Mouse (Mus musculus) left cerebral cortex, adult 2 months (tissue): ENCODE results near the gene Tex2. TPM values are rescaled to one million over a fixed set of nuclear protein-coding genes. Genes with fewer than 3 reads are reported as not detected.

Experiments used
- DNase-seq, 2 experiments: peaks; one replicate each; pipeline ENCODE4 v3.0.0; 2021 to 2022; ENCODE audit warnings: low spot score in 2 of 2, mixed read lengths in 1 of 2; ENCODE audit errors: extremely low spot score in 1 of 2
- H3K27ac ChIP-seq: fragments of 200-600 bp; 2 replicates; pipeline ENCODE4 v1.8.1; 2022
- H3K4me3 ChIP-seq: fragments of 200-600 bp; 2 replicates; pipeline ENCODE4 v1.8.1; 2022
- CTCF ChIP-seq: fragments of 200-600 bp; IDR thresholded peaks from 2 replicates; pipeline ENCODE4 v1.8.1; 2022; ENCODE audit warnings: antibody characterized with exemption, mild to moderate bottlenecking, moderate library complexity
- intact Hi-C: fragments of 180-260 bp; cut with DNase I; formaldehyde crosslinking; loops from one replicate; pipeline ENCODE4 v1.15.1; 2025
- total RNA-seq, 2 experiments: library from RNA; stranded (reverse); gene quantifications; 2 replicates each; pipeline ENCODE4 v1.2.3; 2021

The Tex2 gene
- total RNA-seq, 2 experiments from 2014 or later, result 114 to 118 TPM

DNA sequence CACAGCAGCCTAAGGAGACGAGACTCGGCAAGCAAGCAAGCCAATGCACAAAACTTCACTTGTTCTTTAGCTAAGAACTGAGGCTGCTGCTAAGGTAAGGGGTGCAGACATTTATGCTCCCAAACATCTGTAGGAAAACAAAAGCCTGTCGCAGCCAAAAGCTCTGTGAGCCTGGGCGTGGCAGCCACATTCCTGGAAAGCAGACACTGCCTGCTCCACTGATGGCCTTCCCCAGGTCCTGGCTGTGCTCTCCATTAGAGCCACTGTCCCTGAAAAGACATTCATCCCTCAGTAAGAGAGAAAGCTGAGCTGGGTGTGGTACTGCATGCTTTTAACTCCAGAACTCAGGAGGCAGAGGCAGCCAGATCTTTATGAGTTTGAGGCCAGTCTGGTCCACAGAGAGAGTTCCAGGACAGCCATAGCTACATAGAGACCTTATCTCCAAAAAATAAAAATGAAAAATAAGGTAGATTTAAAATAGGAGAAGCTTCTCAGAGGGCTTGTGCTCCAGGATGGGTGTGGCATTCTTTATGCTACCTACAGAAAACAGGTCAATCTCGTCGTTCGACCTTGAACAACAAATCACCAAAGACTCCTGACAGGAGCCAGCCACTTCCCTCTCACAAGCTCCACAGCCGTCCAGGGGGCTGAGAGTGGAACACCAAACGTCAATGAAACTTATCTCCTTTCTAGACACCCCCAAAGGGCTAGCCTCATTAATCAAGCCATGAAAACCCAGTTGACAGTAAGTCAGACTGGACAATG is 39.6 kb downstream of the Tex2 start:
- H3K27ac ChIP-seq, result no peak overlapping the region
- intact Hi-C loops, result loop anchor here (5.0 kb wide), 1 partner anchor 39 kb away; the partner anchor contains the start of gene Tex2
- no peak overlapping the region for H3K4me3 ChIP-seq
- no peak for TF ChIP-seq CTCF
- no peak for DNase-seq

DNA sequence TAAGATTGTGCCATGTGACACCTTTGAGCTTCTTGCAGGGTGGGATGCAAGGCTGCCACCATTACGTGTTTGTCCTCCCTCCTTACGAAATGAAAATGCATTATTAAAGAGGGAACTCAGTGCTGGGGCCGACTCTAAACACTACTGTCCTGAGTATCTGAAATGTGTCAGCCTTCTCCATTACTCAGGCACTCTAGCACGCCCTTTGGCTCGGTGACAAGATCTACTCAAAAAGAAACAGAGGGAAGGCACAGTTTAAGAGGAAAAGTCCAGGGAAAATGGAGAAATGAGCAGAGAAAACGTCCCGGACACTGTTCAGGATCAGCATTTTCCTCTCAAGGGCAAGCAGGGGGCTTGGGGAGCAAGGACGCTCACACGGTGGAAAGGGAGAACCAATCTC is 40.3 kb downstream of the Tex2 start:
- intact Hi-C loops, result loop anchor here (5.0 kb wide), 1 partner anchor 39 kb away; the partner anchor contains the start of gene Tex2
- no peak for TF ChIP-seq CTCF
- Histone ChIP-seq H3K27ac (no peak overlapping the region), H3K4me3 (no peak overlapping the region)
- no peak for DNase-seq

DNA sequence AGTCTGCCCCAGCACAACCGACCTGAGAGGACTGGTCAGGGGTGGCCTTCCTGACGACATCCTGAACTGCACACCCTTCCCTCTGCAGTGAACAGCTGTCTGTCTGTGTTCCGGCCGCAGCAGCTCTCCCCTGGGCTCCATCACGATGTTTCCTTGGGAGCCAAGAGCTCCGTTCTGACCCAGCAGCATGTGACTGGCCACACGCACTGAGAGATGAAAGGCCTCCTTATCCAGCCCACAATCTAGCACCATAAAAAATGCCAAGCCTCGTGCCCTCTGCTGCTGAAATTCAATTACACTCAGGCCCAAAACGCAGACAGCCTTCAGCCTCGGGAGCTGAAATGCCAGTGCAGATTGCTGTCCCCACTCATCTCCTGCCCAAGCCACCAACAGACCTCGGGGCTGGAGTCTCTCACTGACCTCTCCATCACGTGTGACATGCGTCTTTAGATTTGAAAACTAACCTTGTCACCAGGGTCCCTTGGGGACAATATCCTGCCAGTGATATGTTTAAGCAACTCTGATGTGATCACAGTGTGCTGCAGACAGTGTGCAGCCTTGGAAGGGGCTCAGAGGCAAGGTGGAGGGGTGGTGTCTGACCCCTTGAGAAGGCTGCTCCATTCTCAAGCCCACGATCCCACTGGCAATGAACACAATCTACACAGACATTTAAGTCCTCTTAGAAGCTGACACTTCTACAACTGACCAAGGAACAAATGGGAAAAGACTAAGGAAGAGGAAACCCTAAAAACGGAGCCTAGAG is 41.0 kb downstream of the Tex2 start:
- DNase-seq, result no peak

DNA sequence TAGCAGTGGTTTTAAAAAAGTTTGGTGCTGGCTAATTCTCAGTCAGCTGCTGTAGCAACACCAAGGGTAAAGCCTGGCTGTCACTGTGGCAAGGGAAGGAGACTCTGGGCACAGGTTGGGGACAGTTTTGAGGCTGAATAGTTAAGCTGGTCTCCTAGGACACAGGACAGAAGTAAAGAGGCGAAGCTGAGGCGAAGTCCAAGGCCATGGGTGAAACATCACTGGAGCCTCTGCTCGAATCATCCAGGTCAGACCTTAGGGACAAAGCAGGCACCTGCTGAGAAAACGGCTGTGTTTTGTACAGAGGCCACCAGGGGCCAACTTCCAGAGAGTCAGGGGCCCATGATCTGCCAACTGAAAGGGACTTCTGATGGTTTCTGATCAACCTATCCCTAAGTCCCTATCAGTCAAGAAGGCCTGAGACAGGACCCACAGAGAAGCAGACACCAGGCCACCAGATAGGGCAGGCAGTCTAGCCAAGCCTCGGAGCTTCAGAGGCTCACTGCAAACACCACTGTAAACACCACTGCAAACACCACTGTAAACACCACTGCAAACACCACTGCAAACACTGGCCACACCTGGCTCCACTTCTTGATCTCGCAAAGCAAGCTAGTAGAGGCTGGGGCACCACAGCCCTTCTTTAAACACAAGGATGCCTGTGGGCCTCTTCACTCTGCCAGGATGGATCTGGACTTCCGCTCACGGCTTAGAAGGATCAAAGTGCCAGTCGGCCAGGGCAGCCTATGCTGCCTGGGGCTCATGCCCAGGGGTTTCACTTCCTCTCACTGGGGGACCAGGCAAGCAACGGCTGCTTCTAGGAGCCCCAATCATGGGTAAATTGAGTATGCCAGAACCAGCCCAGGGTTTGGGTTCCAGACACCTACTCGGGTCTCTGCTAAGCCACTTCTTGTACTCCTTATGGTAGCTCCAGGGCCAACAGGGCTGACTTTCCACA is 41.9 kb downstream of the Tex2 start:
- no peak for DNase-seq
- intact Hi-C loops, result loop anchor here (5.0 kb wide), 1 partner anchor 41 kb away; the partner anchor contains the start of gene Tex2
- no peak for TF ChIP-seq CTCF
- peak overlapping the region; percentile 45; the same call in 1 of the 2 replicates for H3K27ac ChIP-seq
- H3K4me3 ChIP-seq, result no peak overlapping the region

More for the DNA sequence above, 41.0 kb downstream of the Tex2 start:
- no peak for TF ChIP-seq CTCF
- Histone ChIP-seq H3K4me3 (no peak overlapping the region), H3K27ac (peak overlapping the region; percentile 70)
- intact Hi-C loops, result loop anchor here (5.0 kb wide), 1 partner anchor 40 kb away; the partner anchor contains the start of gene Tex2

DNA sequence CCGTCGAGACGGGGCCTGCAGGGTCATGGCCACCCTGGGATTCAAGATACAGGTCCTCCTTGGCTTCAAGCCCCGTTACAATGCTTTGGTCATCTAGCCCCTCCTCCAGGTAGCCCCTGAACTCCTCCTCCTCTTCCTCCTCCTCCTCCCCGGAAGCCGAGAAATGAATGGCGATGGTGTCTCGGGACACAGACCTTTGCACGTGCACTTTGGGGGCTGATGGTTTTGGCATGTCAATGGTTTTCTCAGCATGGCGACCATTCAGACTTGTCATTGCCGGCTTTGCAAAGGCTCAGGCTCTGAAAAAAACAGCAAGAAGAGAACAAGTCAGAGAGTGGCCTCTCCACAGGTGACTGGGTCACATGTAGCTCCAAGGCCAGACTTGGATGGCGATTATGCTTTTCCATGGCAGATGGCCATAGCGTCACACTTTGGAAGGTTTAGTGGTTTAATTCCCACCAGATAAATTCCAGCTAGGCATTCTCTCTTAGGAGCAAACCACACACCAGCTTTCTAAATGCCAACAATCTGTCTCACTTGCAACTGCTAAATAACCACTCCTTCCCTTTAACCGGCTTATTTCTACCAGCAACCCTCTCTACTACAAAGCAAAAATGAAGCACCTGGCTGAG is 44.8 kb downstream of the Tex2 start:
- Histone ChIP-seq H3K27ac (no peak overlapping the region), H3K4me3 (no peak overlapping the region)
- intact Hi-C loops, result no loop called here
- no peak for DNase-seq
- no peak for TF ChIP-seq CTCF

DNA sequence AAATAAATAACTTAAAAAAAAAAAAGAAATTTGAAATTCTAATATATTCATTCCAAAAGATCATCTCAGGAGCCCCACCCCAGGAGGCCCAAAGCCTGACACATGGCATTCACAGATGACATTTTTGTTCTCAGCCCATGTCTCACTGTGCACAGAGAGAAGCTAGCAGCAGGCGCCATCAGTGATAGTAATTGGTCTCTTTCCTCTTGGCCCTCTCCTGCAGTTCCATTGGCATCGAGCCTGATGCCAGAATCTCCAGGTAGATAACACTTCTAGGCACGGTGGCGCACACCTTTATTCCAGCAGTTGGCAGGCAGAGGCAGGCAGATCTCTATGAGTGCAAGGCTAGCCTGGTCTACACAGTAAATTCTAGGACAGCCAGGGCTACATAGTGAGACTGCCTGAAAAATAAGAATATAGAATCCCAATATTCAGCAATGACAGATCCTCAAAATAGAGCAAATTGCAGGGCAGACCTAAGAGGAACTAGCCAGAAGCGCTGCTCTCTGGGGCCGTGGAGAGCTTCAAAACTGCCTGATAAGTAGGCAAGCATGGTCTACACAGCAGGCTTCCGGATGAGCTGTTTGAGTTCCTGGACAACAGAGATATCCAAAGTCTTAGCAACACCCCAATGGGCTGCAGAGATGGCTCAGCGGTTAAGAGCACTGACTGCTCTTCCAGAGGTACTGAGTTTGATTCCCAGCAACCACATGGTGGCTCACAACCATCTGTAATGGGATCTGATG is 47.0 kb downstream of the Tex2 start:
- intact Hi-C loops, result no loop called here
- no peak for DNase-seq
- no peak; the same call in 1 of the 2 replicates for TF ChIP-seq CTCF
- Histone ChIP-seq H3K4me3 (no peak overlapping the region), H3K27ac (no peak overlapping the region)

DNA sequence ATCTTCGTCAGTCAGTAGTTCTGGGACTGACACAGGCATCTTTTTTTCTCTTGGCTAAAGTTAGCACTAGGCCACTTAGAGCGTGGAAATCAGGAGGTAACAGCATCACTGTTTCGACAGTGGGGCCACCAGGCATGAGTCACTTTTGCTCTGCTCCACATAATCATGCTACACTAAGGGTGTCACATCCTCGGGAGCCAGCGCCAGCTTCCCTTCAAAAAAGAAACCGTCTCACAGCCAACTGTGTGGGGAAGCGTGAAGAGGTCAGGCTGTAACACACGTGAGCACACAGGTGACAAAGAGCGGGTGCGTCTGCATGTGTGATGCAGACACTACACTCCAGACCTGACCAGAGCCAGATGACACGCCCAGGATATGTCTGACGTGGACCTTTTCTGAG is 49.0 kb downstream of the Tex2 start:
- TF ChIP-seq CTCF, result no peak
- no peak overlapping the region for H3K4me3 ChIP-seq
- DNase-seq, result peak; percentile 61 to 70
- intact Hi-C loops, result loop anchor here (1.0 kb wide), 1 partner anchor 61 kb away; no protein-coding TSS in a partner anchor
- peak overlapping the region; percentile 73 for H3K27ac ChIP-seq

DNA sequence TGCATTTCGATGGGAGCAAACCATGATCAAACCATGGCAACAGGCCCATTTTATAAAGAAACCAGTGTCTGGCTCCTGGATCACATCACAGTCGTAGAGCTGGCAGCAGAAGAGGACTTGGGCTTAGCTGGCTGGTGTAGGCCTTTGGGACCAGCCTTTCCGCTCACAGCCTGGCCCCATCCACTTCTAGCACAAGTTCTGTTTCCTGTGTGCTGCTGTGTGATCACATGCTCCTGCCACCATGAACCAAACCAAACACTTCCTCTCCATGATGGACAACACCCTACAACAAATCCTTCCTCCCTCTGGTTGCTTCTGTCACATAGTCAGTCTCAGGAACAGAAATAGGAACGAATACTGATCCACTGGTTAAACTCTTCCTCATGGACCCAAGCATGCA is 50.5 kb downstream of the Tex2 start:
- Histone ChIP-seq H3K4me3 (no peak overlapping the region), H3K27ac (peak overlapping the region; percentile 73; the same call in 1 of the 2 replicates)
- intact Hi-C loops, result no loop called here
- DNase-seq, result no peak
- no peak for TF ChIP-seq CTCF

DNA sequence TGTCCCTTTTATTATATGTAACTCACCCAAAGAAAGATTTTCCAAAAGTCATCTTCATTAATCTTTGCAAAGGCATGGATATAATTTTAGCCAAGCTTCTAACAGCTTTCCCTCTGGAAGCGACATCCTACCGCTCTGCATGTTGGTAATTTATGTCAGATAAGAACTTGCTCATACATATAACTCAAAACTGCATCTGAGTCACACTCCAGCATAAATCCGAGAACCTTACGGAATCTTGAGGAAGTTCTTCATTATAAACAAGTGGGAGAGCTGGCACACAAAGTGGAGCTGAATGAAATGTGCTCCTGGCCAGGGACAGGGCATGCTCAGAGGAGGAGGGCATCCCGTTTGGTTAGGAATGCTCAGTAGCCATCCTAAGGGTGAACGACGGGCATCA is 53.5 kb downstream of the Tex2 start:
- intact Hi-C loops, result no loop called here
- TF ChIP-seq CTCF, result no peak
- H3K4me3 ChIP-seq, result no peak overlapping the region
- H3K27ac ChIP-seq, result peak overlapping the region; percentile 2; the same call in 1 of the 2 replicates
- peak in 1 of 2 experiments; percentile 28 for DNase-seq

DNA sequence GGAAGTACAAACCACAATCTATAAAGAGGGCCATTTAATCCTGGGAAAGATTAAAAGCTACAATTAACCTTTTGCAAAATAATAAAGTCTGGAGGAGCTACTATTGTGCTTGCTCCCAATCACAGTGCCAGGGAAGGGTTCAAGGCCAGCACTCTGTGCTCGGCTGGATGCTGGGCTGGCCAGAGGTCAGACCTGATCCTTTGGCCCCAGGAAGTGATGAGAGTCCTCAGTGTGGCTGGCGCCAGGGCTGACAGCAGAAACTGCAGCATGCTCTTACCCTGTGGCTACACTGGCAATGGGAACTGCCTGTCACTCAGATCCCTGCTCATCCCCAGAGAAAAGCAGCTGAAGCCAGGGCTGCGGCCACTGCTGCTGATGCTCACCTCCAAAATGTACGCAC is 55.2 kb downstream of the Tex2 start:
- Histone ChIP-seq H3K27ac (no peak overlapping the region), H3K4me3 (no peak overlapping the region)
- no peak for TF ChIP-seq CTCF
- intact Hi-C loops, result no loop called here
- DNase-seq, result no peak
